Mouse (Mus musculus) midbrain, embryonic 16.5 days (tissue): ENCODE measurements around the gene Egln1. TPM values are rescaled to one million over a fixed set of nuclear protein-coding genes. Genes with fewer than 3 reads are reported as not detected.

Source experiments
- ATAC-seq: fragments of 200-750 bp; cut with Nextera tagmentation; 2 replicates; pipeline ENCODE4 v1.8.0; 2017; ENCODE audit warnings: moderate TSS enrichment
- H3K27ac ChIP-seq: fragments of 300-500 bp; sonication (generic); 2 replicates; pipeline ENCODE4 v1.5.1; 2014; ENCODE audit warnings: mild to moderate bottlenecking, low read length, mixed read lengths
- H3K27me3 ChIP-seq: fragments of 300-500 bp; sonication (generic); 2 replicates; pipeline ENCODE4 v1.6.1; 2014; ENCODE audit warnings: low read depth, low read length, mixed read lengths; ENCODE audit not compliant: control insufficient read depth, insufficient read depth
- H3K36me3 ChIP-seq: fragments of 300-500 bp; sonication (generic); 2 replicates; pipeline ENCODE4 v1.6.1; 2014; ENCODE audit warnings: mild to moderate bottlenecking, low read length, moderate library complexity, mixed read lengths; ENCODE audit not compliant: control insufficient read depth, insufficient read depth
- H3K4me1 ChIP-seq: fragments of 300-500 bp; sonication (generic); 2 replicates; pipeline ENCODE4 v1.6.1; 2014; ENCODE audit warnings: mild to moderate bottlenecking, low read length, mixed read lengths; ENCODE audit not compliant: control insufficient read depth, insufficient read depth
- H3K4me2 ChIP-seq: fragments of 300-500 bp; sonication (generic); 2 replicates; pipeline ENCODE4 v1.6.1; 2014; ENCODE audit warnings: mild to moderate bottlenecking, low read length, mixed read lengths
- H3K4me3 ChIP-seq: fragments of 300-500 bp; sonication (generic); 2 replicates; pipeline ENCODE4 v1.5.1; 2014; ENCODE audit warnings: low read depth, mild to moderate bottlenecking, low read length, moderate library complexity, mixed read lengths
- H3K9ac ChIP-seq: fragments of 300-500 bp; sonication (generic); 2 replicates; pipeline ENCODE4 v1.6.1; 2014; ENCODE audit warnings: low read depth, low read length, mixed read lengths
- H3K9me3 ChIP-seq: fragments of 300-500 bp; sonication (generic); replicated peaks from 2 replicates; pipeline ENCODE4 v1.6.1; 2014; ENCODE audit warnings: mild to moderate bottlenecking, low read length, mixed read lengths; ENCODE audit not compliant: control insufficient read depth, poor library complexity, severe bottlenecking
- WGBS: fragments of 180-500 bp; shearing (Covaris S2); extraction: QIAGEN DNeasy Blood & Tissue Kit; methylation state at CpG from one replicate; pipeline ENCODE4 v1.1.7; 2014; 5-methylcytosine and 5-hydroxymethylcytosine counted together
- polyA plus RNA-seq: library from polyadenylated mRNA; unstranded; fragments of >200 nt; fragmentation: Nextera tagmentation; extraction: Ambion mirVana; gene quantifications from 2 replicates; pipeline ENCODE4 v1.2.1, GENCODE M21; 2015

The Egln1 gene
- polyA plus RNA-seq = 15.6 and 17.8 TPM in 2 replicates

DNA sequence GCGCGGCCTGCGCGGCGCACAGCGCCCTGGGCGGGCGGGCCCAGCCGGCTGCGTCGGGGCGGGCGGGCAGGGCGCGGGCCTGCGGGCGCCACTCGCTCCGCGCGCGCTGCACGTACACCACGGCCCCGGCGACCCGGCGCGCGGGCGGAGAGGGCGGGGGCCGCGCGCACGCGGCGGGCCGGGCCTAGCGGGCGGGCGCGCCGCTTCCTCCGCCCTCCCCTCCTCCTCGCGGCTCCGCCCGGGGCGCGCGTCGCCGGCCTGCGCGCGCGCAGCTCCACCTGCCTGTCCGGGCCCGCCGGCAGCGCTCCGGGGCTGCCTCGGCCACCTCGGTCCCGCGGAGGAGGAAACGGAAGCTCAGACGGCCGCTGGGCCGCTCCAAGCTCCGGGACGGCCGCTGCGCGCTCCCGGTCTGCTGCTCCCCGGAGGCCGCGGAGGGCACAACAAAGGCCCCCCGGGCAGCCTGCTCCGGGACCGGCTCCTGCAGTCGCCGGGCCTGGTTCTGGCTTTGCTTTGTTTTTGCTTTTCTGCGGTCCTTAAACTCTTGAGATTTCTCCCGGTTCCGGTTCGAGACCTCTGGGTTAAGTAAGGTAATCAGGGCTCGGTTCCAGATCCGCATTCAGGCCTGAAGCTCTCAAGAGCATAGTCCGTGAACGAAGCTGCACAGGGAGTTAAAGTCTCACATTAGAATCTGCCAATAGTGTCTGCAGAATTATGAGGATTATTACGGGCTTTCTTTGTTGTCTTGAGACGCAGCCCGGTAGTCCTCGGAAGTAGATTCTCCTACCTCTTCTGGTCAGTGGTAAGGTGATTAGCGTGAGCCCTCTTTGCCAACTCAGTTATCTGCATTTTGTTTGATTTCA lies at the start of gene Egln1:
TSS of gene Egln1 (minus strand) at position 116 of the 860 bp plus-strand sequence.
- H3K9ac ChIP-seq = peak within 1 kb of the TSS; percentile 93
- H3K27ac ChIP-seq = peak within 1 kb of the TSS; percentile 98
- H3K27me3 ChIP-seq = no peaks in the 10 kb centered on the region
- under 1% methylated on average over 51 of the region's 98 CpGs for WGBS
- peaks cover 34% of the 10 kb centered on the region for H3K4me1 ChIP-seq
- peak within 1 kb of the TSS; percentile 96 for H3K4me2 ChIP-seq
- ATAC-seq = peak; percentile 86
- H3K36me3 ChIP-seq = no peaks in the 10 kb centered on the region
- peak within 1 kb of the TSS; percentile 88 for H3K4me3 ChIP-seq
- H3K9me3 ChIP-seq = no peaks in the 10 kb centered on the region

DNA sequence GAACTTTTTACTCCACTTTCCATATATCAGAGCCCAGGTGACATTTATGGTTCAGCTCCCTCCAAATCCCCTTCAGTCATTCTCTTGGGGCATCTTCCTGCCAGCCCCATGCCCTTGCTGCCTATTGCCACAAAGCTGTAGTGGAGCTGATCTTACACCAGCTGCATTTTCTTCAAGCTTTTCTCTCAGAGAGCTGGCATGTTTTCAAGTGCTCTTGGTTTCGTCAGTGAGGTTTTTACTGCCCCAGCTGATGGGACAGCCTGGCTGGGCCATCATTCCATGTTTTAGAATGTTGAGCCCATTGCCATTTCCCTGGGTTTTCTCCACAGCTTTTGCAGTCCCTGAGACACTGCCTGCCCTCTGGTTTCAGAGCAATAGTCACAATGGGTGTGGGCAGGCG lies 46.7 kb upstream of the Egln1 start:
- WGBS = 82% methylated on average over 2 of the region's 2 CpGs
- Histone ChIP-seq H3K4me1 (no peaks in the 10 kb centered on the region), H3K9ac (no peak overlapping the region), H3K27me3 (no peaks in the 10 kb centered on the region), H3K4me3 (no peak overlapping the region), H3K4me2 (no peak overlapping the region), H3K9me3 (no peaks in the 10 kb centered on the region; the same call in 1 of the 2 replicates), H3K27ac (no peak overlapping the region), H3K36me3 (no peaks in the 10 kb centered on the region)
- no peak for ATAC-seq

DNA sequence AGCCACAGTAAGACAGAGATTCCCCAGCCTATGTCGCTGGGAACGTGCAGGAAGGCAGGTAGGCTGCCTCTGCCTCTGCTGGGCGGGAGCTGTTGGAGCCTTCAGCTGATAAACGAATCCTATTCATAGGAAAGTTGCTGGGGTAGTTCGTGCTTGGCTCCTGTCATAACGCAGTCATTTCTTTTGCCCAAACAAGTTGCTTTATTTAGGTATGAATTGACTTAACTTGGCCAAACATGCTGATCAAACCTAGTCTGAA lies 42.5 kb upstream of the Egln1 start:
- no peak overlapping the region for H3K9ac ChIP-seq
- no peaks in the 10 kb centered on the region for H3K36me3 ChIP-seq
- ATAC-seq = no peak
- H3K4me2 ChIP-seq = no peak overlapping the region
- no peak overlapping the region for H3K27ac ChIP-seq
- H3K4me3 ChIP-seq = no peak overlapping the region
- WGBS = 23% methylated on average over 6 of the region's 6 CpGs
- no peaks in the 10 kb centered on the region for H3K27me3 ChIP-seq
- no peaks in the 10 kb centered on the region for H3K9me3 ChIP-seq
- no peaks in the 10 kb centered on the region for H3K4me1 ChIP-seq

DNA sequence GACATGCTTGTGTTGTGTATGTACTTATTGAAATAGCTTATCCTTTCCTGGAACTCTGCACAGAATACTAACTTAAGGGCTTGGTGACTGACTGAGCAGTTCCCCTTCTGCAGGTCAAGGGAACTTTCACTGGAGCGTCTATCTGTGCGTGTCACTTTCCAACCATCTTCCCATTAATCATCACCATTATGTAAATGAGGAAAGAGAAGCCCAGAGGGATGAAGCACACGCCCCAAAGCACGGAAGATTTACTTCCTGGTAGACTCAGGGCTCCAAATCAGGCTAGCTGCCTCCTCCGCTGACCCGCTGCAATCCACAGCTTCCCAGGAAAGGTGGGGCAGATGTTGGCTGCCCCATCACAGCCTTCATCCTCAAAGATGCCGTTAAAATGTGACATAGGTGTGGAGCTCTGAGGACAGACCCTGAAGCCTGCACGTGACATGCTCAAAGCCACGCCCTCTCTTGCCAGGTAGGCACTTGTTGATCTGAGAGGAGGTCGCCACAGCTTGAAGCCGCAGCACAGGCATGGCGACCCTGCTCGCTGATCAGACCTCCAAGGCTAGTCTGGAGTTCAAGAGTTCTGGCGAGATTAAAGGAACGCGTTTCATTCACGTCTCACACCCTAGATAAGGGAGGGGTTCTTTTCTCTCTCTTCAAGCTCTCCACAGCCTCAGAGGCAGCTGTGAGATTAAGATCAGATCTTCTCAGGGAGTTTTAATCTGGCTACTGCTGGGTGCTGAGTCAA lies 42.0 kb upstream of the Egln1 start:
- Histone ChIP-seq H3K4me1 (no peaks in the 10 kb centered on the region), H3K9me3 (no peaks in the 10 kb centered on the region), H3K27me3 (no peaks in the 10 kb centered on the region), H3K9ac (no peak overlapping the region), H3K4me2 (no peak overlapping the region), H3K27ac (no peak overlapping the region), H3K36me3 (no peaks in the 10 kb centered on the region), H3K4me3 (no peak overlapping the region)
- WGBS = 19% methylated on average over 17 of the region's 17 CpGs
- ATAC-seq = no peak

DNA sequence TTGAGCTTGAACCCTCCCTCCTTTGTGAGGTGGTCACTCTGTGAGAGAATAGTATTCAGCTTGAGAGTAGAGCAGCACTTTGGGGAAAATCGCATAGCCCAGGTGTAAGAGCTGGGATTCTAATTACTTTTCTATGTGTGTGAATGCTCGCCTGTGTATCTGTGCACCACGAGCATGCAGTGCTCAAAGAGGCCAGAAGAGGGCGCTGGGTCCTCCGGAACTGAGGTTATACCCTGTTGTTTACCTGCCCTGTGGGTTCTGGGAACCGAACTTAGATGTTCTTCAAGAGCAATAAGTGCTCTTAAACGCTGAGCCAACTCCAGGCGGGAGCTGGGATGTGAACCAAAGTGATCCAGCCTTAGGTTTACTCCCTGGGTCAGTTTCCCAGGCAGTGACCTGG lies 31.7 kb upstream of the Egln1 start:
- H3K36me3 ChIP-seq = no peaks in the 10 kb centered on the region
- no peaks in the 10 kb centered on the region for H3K27me3 ChIP-seq
- no peak overlapping the region for H3K4me3 ChIP-seq
- H3K4me2 ChIP-seq = no peak overlapping the region
- no peaks in the 10 kb centered on the region for H3K9me3 ChIP-seq
- 87% methylated on average over 8 of the region's 8 CpGs for WGBS
- H3K9ac ChIP-seq = no peak overlapping the region
- no peaks in the 10 kb centered on the region for H3K4me1 ChIP-seq
- no peak for ATAC-seq
- H3K27ac ChIP-seq = no peak overlapping the region

DNA sequence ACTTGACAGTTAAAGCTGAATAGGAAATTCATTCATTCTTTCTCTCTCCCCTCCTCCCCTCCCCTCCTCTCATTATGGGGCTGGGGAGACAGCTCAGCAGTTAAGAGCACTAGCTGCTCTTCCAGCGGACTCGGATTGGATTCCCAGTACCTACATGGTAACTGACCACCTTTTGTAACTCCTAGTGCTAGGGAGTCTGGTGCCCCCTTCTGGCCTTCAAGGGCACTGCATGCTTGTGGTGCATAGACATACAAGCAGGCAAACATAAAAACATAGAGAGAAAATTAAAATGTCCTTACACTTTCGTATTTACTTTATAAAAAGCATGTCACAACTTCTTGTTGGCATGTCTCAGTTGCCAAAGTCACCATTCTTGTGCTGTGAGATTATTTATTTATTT lies 30.9 kb upstream of the Egln1 start:
- H3K4me3 ChIP-seq = no peak overlapping the region
- no peak overlapping the region for H3K9ac ChIP-seq
- WGBS = 95% methylated on average over 3 of the region's 3 CpGs
- H3K9me3 ChIP-seq = no peaks in the 10 kb centered on the region
- ATAC-seq = no peak
- H3K4me2 ChIP-seq = no peak overlapping the region
- no peaks in the 10 kb centered on the region for H3K27me3 ChIP-seq
- H3K4me1 ChIP-seq = no peaks in the 10 kb centered on the region
- H3K36me3 ChIP-seq = no peaks in the 10 kb centered on the region
- no peak overlapping the region for H3K27ac ChIP-seq

DNA sequence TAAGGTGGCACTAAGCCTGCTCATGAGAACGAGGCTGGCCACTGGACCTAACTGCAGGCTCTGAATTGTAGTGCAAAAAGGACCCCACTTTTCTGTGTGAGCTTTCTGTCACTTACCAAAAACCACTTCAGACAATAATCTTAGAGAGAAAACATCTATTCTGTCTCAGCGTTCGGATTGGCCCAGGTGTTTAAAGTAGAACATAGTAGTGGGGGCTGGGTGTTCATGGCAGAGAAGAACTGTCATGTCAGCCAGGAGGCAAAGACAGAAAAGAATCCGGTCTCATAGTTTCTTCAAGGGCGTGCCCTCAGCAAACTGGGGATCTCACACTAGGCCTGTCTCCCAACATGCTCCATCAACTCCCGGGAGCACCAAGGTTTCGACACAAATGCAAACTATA lies 28.9 kb upstream of the Egln1 start:
- Histone ChIP-seq H3K9ac (no peak overlapping the region), H3K4me1 (no peaks in the 10 kb centered on the region), H3K27me3 (no peaks in the 10 kb centered on the region), H3K27ac (no peak overlapping the region), H3K4me3 (no peak overlapping the region), H3K4me2 (no peak overlapping the region), H3K36me3 (no peaks in the 10 kb centered on the region), H3K9me3 (no peaks in the 10 kb centered on the region)
- WGBS = 85% methylated on average over 7 of the region's 7 CpGs
- ATAC-seq = no peak

DNA sequence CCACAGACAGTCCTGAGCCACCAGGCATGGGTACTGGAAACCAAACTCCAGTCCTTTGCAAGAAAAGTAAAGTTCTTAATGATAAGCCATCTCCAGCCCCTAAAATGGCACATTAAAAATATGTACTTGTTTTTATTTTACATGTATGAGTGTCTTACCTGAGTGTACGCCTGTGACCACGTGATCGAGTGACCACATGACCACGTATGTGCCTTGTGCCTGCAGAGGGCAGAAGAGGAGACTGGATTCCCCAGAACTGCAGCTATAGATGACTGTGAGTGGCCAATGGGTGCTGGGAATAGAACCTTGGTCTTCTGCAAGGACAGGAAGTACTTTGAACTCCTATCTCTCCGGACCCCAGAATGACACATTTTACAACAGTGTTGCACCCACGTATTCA lies 27.1 kb upstream of the Egln1 start:
- no peak for ATAC-seq
- 93% methylated on average over 6 of the region's 6 CpGs for WGBS
- H3K27me3 ChIP-seq = no peaks in the 10 kb centered on the region
- H3K4me1 ChIP-seq = no peaks in the 10 kb centered on the region
- H3K27ac ChIP-seq = no peak overlapping the region
- no peaks in the 10 kb centered on the region for H3K9me3 ChIP-seq
- H3K9ac ChIP-seq = no peak overlapping the region
- no peak overlapping the region for H3K4me3 ChIP-seq
- no peaks in the 10 kb centered on the region for H3K36me3 ChIP-seq
- H3K4me2 ChIP-seq = no peak overlapping the region

DNA sequence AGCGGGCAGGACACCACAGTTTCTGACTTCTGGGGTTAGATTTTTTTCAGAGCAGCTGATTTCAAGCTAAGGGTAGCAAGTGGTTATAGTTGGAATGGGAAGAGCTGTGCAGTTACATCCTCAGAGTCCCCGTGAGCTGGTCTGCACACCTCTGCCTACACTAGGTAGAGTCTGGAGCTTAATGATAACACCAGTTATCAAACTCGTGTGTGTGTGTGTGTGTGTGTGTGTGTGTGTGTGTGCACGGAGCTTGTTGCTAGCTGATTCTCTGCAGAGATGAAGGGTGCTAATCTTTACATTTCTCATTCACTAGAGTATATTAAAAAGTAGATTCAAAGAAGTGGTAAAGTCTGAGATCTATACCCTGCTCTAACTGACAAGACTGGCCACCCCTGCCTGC lies 25.1 kb upstream of the Egln1 start:
- Histone ChIP-seq H3K9ac (no peak overlapping the region), H3K4me1 (no peaks in the 10 kb centered on the region), H3K9me3 (no peaks in the 10 kb centered on the region), H3K36me3 (no peaks in the 10 kb centered on the region), H3K27me3 (no peaks in the 10 kb centered on the region), H3K27ac (no peak overlapping the region), H3K4me2 (no peak overlapping the region), H3K4me3 (no peak overlapping the region)
- WGBS = 69% methylated on average over 4 of the region's 4 CpGs
- ATAC-seq = no peak
